Mouse (Mus musculus) embryonic facial prominence, embryonic 14.5 days (tissue): ENCODE results near the gene Tchh. TPM values are rescaled to one million over a fixed set of nuclear protein-coding genes. Genes with fewer than 3 reads are reported as not detected.

Source experiments
- ATAC-seq: fragments of 200-750 bp; cut with Nextera tagmentation; 2 replicates; pipeline ENCODE4 v1.8.0; 2017; ENCODE audit warnings: low read depth, moderate number of reproducible peaks, moderate TSS enrichment
- DNase-seq: peaks from one replicate; pipeline ENCODE4 v3.0.0-alpha.2; 2015; ENCODE audit warnings: low spot score
- H3K27ac ChIP-seq: fragments of 300-500 bp; sonication (generic); replicated peaks from 2 replicates; pipeline ENCODE4 v1.5.1; 2014; ENCODE audit warnings: low read depth, mild to moderate bottlenecking, low read length, moderate library complexity
- H3K27me3 ChIP-seq: fragments of 300-500 bp; sonication (generic); replicated peaks from 2 replicates; pipeline ENCODE4 v1.6.1; 2014; ENCODE audit warnings: low read length; ENCODE audit not compliant: control insufficient read depth, insufficient read depth
- H3K36me3 ChIP-seq: fragments of 300-500 bp; sonication (generic); 2 replicates; pipeline ENCODE4 v1.6.1; 2014; ENCODE audit warnings: low read length, mixed read lengths; ENCODE audit not compliant: control insufficient read depth, insufficient read depth
- H3K4me1 ChIP-seq: fragments of 300-500 bp; sonication (generic); 2 replicates; pipeline ENCODE4 v1.6.1; 2014; ENCODE audit warnings: antibody characterized with exemption, low read length; ENCODE audit not compliant: control insufficient read depth, insufficient read depth
- H3K4me2 ChIP-seq: fragments of 300-500 bp; sonication (generic); 2 replicates; pipeline ENCODE4 v1.6.1; 2014; ENCODE audit warnings: low read depth, mild to moderate bottlenecking, low read length, moderate library complexity, mixed read lengths
- H3K4me3 ChIP-seq: fragments of 300-500 bp; sonication (generic); 2 replicates; pipeline ENCODE4 v1.5.1; 2014; ENCODE audit warnings: low read depth, mild to moderate bottlenecking, low read length
- H3K9ac ChIP-seq: fragments of 300-500 bp; sonication (generic); 2 replicates; pipeline ENCODE4 v1.6.1; 2014; ENCODE audit warnings: low read depth, mild to moderate bottlenecking, low read length, moderate library complexity, mixed read lengths
- H3K9me3 ChIP-seq: fragments of 300-500 bp; sonication (generic); 2 replicates; pipeline ENCODE4 v1.6.1; 2016; ENCODE audit warnings: low read length; ENCODE audit not compliant: control insufficient read depth
- WGBS: fragments of 180-500 bp; shearing (Covaris S2); extraction: QIAGEN DNeasy Blood & Tissue Kit; methylation state at CpG from one replicate; pipeline ENCODE4 v1.1.7; 2014; 5-methylcytosine and 5-hydroxymethylcytosine counted together
- polyA plus RNA-seq: library from polyadenylated mRNA; unstranded; fragments of >200 nt; fragmentation: Nextera tagmentation; extraction: Ambion mirVana; gene quantifications from 2 replicates; pipeline ENCODE4 v1.2.1, GENCODE M21; 2014

Gene Tchh
- 3.4 and 4.2 TPM in 2 replicates for polyA plus RNA-seq

GRCm38 (mm10) chr3:93442030-93442429, at the start of gene Tchh:
TSS of gene Tchh (plus strand) at chr3:93442330.
- Histone ChIP-seq H3K9me3 (no peaks in the 10 kb centered on the region), H3K9ac (no peak within 1 kb of the TSS), H3K27me3 (peaks cover 46% of the 10 kb centered on the region)

GRCm38 (mm10) chr3:93393366-93393765, 48.8 kb upstream of the Tchh start, which contains the start of gene Rptn:
TSS of gene Rptn (plus strand) at chr3:93393699.
- Histone ChIP-seq H3K4me3 (no peak within 1 kb of the TSS), H3K36me3 (no peaks in the 10 kb centered on the region), H3K4me2 (no peak within 1 kb of the TSS), H3K27me3 (no peaks in the 10 kb centered on the region), H3K27ac (no peak within 1 kb of the TSS), H3K9ac (no peak within 1 kb of the TSS), H3K9me3 (no peaks in the 10 kb centered on the region), H3K4me1 (no peaks in the 10 kb centered on the region)
- ATAC-seq = no peak
- no peak for DNase-seq
- WGBS = 58% methylated on average over 2 of the region's 2 CpGs

More at GRCm38 (mm10) chr3:93442030-93442429, at the start of gene Tchh:
- H3K36me3 ChIP-seq = no peaks in the 10 kb centered on the region
- no peak within 1 kb of the TSS for H3K27ac ChIP-seq
- 92% methylated on average over 1 of the region's 1 CpGs for WGBS
- DNase-seq (no peak), ATAC-seq (no peak)
- H3K4me3 ChIP-seq = peak within 1 kb of the TSS; percentile 60
- H3K4me2 ChIP-seq = peak within 1 kb of the TSS; percentile 94
- H3K4me1 ChIP-seq = no peaks in the 10 kb centered on the region

- Histone ChIP-seq H3K4me3 (no peak overlapping the region), H3K4me1 (no peaks in the 10 kb centered on the region), H3K27ac (no peak overlapping the region), H3K9me3 (no peaks in the 10 kb centered on the region), H3K36me3 (no peaks in the 10 kb centered on the region), H3K27me3 (no peaks in the 10 kb centered on the region), H3K4me2 (no peak overlapping the region), H3K9ac (no peak overlapping the region)
- WGBS = 76% methylated on average over 3 of the region's 3 CpGs
- ATAC-seq (no peak), DNase-seq (peak; percentile 64)
These were observed 38.2 kb upstream of the Tchh start for GRCm38 (mm10) chr3:93403936-93404335.

GRCm38 (mm10) chr3:93406992-93407391, 35.1 kb upstream of the Tchh start:
- no peaks in the 10 kb centered on the region for H3K27me3 ChIP-seq
- DNase-seq (peak; percentile 21), ATAC-seq (no peak)
- H3K9ac ChIP-seq = no peak overlapping the region
- no peaks in the 10 kb centered on the region for H3K4me1 ChIP-seq
- H3K4me3 ChIP-seq = no peak overlapping the region
- H3K36me3 ChIP-seq = no peaks in the 10 kb centered on the region
- no peaks in the 10 kb centered on the region for H3K9me3 ChIP-seq
- H3K4me2 ChIP-seq = no peak overlapping the region
- H3K27ac ChIP-seq = no peak overlapping the region
- 30% methylated on average over 5 of the region's 5 CpGs for WGBS

- WGBS = 17% methylated on average over 2 of the region's 2 CpGs
- Histone ChIP-seq H3K9ac (no peak overlapping the region), H3K4me3 (no peak overlapping the region)
These were observed 30.2 kb upstream of the Tchh start for GRCm38 (mm10) chr3:93411905-93412304.

GRCm38 (mm10) chr3:93431673-93432072, 10.5 kb upstream of the Tchh start:
- Histone ChIP-seq H3K4me3 (no peak overlapping the region), H3K4me1 (no peaks in the 10 kb centered on the region), H3K9ac (no peak overlapping the region), H3K4me2 (no peak overlapping the region), H3K9me3 (no peaks in the 10 kb centered on the region), H3K27me3 (no peaks in the 10 kb centered on the region), H3K27ac (no peak overlapping the region), H3K36me3 (no peaks in the 10 kb centered on the region)
- WGBS = 25% methylated on average over 3 of the region's 3 CpGs
- no peak for DNase-seq
- ATAC-seq = no peak

More at GRCm38 (mm10) chr3:93411905-93412304, 30.2 kb upstream of the Tchh start:
- H3K27ac ChIP-seq = no peak overlapping the region
- ATAC-seq (no peak), DNase-seq (no peak)
- no peaks in the 10 kb centered on the region for H3K36me3 ChIP-seq
- no peaks in the 10 kb centered on the region for H3K9me3 ChIP-seq
- H3K4me2 ChIP-seq = no peak overlapping the region
- H3K4me1 ChIP-seq = no peaks in the 10 kb centered on the region
- H3K27me3 ChIP-seq = no peaks in the 10 kb centered on the region

- under 1% methylated on average over 38 of the region's 38 CpGs for WGBS
- H3K4me2 ChIP-seq = peak overlapping the region; percentile 94
- ATAC-seq (no peak), DNase-seq (peak; percentile 52)
- peaks cover 59% of the 10 kb centered on the region for H3K27me3 ChIP-seq
- no peaks in the 10 kb centered on the region for H3K36me3 ChIP-seq
- 0 out of 2 replicates have a peak overlapping the region, but pooled peaks have one; percentile 51 for H3K9ac ChIP-seq
- peak overlapping the region; percentile 60 for H3K4me3 ChIP-seq
- H3K9me3 ChIP-seq = no peaks in the 10 kb centered on the region
- peaks cover 4% of the 10 kb centered on the region; the same call in 1 of the 2 replicates for H3K4me1 ChIP-seq
- H3K27ac ChIP-seq = no peak overlapping the region
These were observed 1.5 kb downstream of the Tchh start for GRCm38 (mm10) chr3:93443501-93444101.

- Histone ChIP-seq H3K4me1 (peaks cover 4% of the 10 kb centered on the region; the same call in 1 of the 2 replicates), H3K27me3 (peaks cover 61% of the 10 kb centered on the region), H3K9ac (peak overlapping the region; percentile 51), H3K4me2 (peak overlapping the region; percentile 94), H3K4me3 (peak overlapping the region; percentile 60), H3K27ac (peak overlapping the region; percentile 10; the same call in 1 of the 2 replicates), H3K9me3 (no peaks in the 10 kb centered on the region), H3K36me3 (no peaks in the 10 kb centered on the region)
- peak; percentile 89 for ATAC-seq
- peak; percentile 93 for DNase-seq
- under 1% methylated on average over 52 of the region's 56 CpGs for WGBS
These were observed 2.4 kb downstream of the Tchh start for GRCm38 (mm10) chr3:93444343-93445164.
